Mouse (Mus musculus) layer of hippocampus, postnatal 36 days (tissue): ENCODE measurements around the gene Slbp. TPM values are rescaled to one million over a fixed set of nuclear protein-coding genes. Genes with fewer than 3 reads are reported as not detected.

Experiments
- DNase-seq, 2 experiments: peaks; one replicate each; pipeline ENCODE4 v3.0.0; 2022
- total RNA-seq, 2 experiments: library from RNA; stranded (reverse); gene quantifications; 2 replicates each; pipeline ENCODE4 v1.2.3; 2021

Gene Slbp
- total RNA-seq, 2 experiments from 2014 or later: 21.0 to 21.1 TPM

- no peak for DNase-seq
These were observed 28.7 kb upstream of the Slbp start for GRCm38 (mm10) chr5:33681044-33681443.

- no peak for DNase-seq
These were observed 25.9 kb upstream of the Slbp start for GRCm38 (mm10) chr5:33678244-33678643.

GRCm38 (mm10) chr5:33675964-33676363 lies 23.6 kb upstream of the Slbp start:
- DNase-seq: peak in 1 of 2 experiments; percentile 58

- peak; percentile 59 to 72 for DNase-seq
These were observed 22.1 kb upstream of the Slbp start for GRCm38 (mm10) chr5:33674439-33674838.

- no peak for DNase-seq
These were observed 19.3 kb upstream of the Slbp start for GRCm38 (mm10) chr5:33671659-33672058.

GRCm38 (mm10) chr5:33668223-33668622 lies 15.8 kb upstream of the Slbp start:
- DNase-seq: no peak

- no peak for DNase-seq
These were observed 6.3 kb upstream of the Slbp start for GRCm38 (mm10) chr5:33658664-33659050.

GRCm38 (mm10) chr5:33657787-33658663 lies 5.7 kb upstream of the Slbp start, which contains the start of the genes Tacc3 and Tmem129:
Gene Tacc3, plus strand, starts transcription at chr5:33658128.
Gene Tmem129, minus strand, starts transcription at chr5:33658416.
- DNase-seq: peak; percentile 99

- DNase-seq: no peak
These were observed 4.9 kb upstream of the Slbp start for GRCm38 (mm10) chr5:33657251-33657786.

GRCm38 (mm10) chr5:33656739-33657138 lies 4.4 kb upstream of the Slbp start:
- DNase-seq: no peak

GRCm38 (mm10) chr5:33655251-33655840 lies 3.0 kb upstream of the Slbp start:
- DNase-seq: no peak

- no peak for DNase-seq
These were observed 2.0 kb upstream of the Slbp start for GRCm38 (mm10) chr5:33654424-33654823.

GRCm38 (mm10) chr5:33652783-33653173 lies 404 bp upstream of the Slbp start:
- DNase-seq: no peak

- no peak for DNase-seq
These were observed 843 bp downstream of the Slbp start for GRCm38 (mm10) chr5:33651541-33651920.

- no peak for DNase-seq
These were observed 1.4 kb downstream of the Slbp start for GRCm38 (mm10) chr5:33651017-33651416.

GRCm38 (mm10) chr5:33640652-33641051 lies 11.7 kb downstream of the Slbp start:
- DNase-seq: peak in 1 of 2 experiments; percentile 45

- DNase-seq: no peak
These were observed 13.5 kb downstream of the Slbp start for GRCm38 (mm10) chr5:33638826-33639225.

GRCm38 (mm10) chr5:33637606-33638350 lies 14.6 kb downstream of the Slbp start:
- DNase-seq: no peak

GRCm38 (mm10) chr5:33635361-33635760 lies 17.0 kb downstream of the Slbp start:
- DNase-seq: no peak

- DNase-seq: no peak
These were observed 19.8 kb downstream of the Slbp start for GRCm38 (mm10) chr5:33632526-33632925.

GRCm38 (mm10) chr5:33630615-33631014 lies 21.8 kb downstream of the Slbp start:
- DNase-seq: no peak

GRCm38 (mm10) chr5:33630061-33630460 lies 22.3 kb downstream of the Slbp start:
- DNase-seq: no peak
